Mouse (Mus musculus) midbrain, embryonic 13.5 days (tissue): ENCODE data around the gene Fam219a. TPM values are rescaled to one million over a fixed set of nuclear protein-coding genes. Genes with fewer than 3 reads are reported as not detected.

Experiments
- ATAC-seq: fragments of 200-750 bp; cut with Nextera tagmentation; 2 replicates; pipeline ENCODE4 v1.8.0; 2017; ENCODE audit warnings: mild to moderate bottlenecking, moderate TSS enrichment, moderate library complexity
- H3K27ac ChIP-seq: fragments of 300-500 bp; sonication (generic); 2 replicates; pipeline ENCODE4 v1.5.1; 2015; ENCODE audit warnings: inconsistent platforms, mild to moderate bottlenecking, moderate library complexity
- H3K27me3 ChIP-seq: fragments of 300-500 bp; sonication (generic); 2 replicates; pipeline ENCODE4 v1.6.1; 2015; ENCODE audit warnings: mild to moderate bottlenecking, inconsistent platforms
- H3K36me3 ChIP-seq: fragments of 300-500 bp; sonication (generic); 2 replicates; pipeline ENCODE4 v1.6.1; 2015; ENCODE audit warnings: mild to moderate bottlenecking, inconsistent platforms
- H3K4me1 ChIP-seq: fragments of 300-500 bp; sonication (generic); replicated peaks from 2 replicates; pipeline ENCODE4 v1.6.1; 2015; ENCODE audit warnings: inconsistent platforms
- H3K4me2 ChIP-seq: fragments of 300-500 bp; sonication (generic); replicated peaks from 2 replicates; pipeline ENCODE4 v1.6.1; 2015; ENCODE audit warnings: moderate library complexity, mild to moderate bottlenecking, inconsistent platforms
- H3K4me3 ChIP-seq: fragments of 300-500 bp; sonication (generic); replicated peaks from 2 replicates; pipeline ENCODE4 v1.5.1; 2015; ENCODE audit warnings: mild to moderate bottlenecking, inconsistent platforms
- H3K9ac ChIP-seq: fragments of 300-500 bp; sonication (generic); replicated peaks from 2 replicates; pipeline ENCODE4 v1.6.1; 2015; ENCODE audit warnings: mild to moderate bottlenecking, inconsistent platforms
- H3K9me3 ChIP-seq: fragments of 300-500 bp; sonication (generic); 2 replicates; pipeline ENCODE4 v1.6.1; 2016; ENCODE audit warnings: mild to moderate bottlenecking, inconsistent platforms
- WGBS: fragments of 180-500 bp; shearing (Covaris S2); methylation state at CpG from one replicate; pipeline ENCODE4 v1.1.7; 2015; 5-methylcytosine and 5-hydroxymethylcytosine counted together
- polyA plus RNA-seq: library from polyadenylated mRNA; unstranded; fragments of >200 nt; fragmentation: Nextera tagmentation; extraction: Ambion mirVana; gene quantifications from 2 replicates; pipeline ENCODE4 v1.2.1, GENCODE M21; 2015

The Fam219a gene
- polyA plus RNA-seq, 1 experiment from 2014 or later: 18.8 TPM

- Histone ChIP-seq H3K4me2 (no peak overlapping the region), H3K27me3 (peaks cover 44% of the 10 kb centered on the region), H3K36me3 (no peaks in the 10 kb centered on the region), H3K4me1 (peaks cover 37% of the 10 kb centered on the region), H3K27ac (no peak overlapping the region), H3K9ac (no peak overlapping the region), H3K9me3 (no peaks in the 10 kb centered on the region), H3K4me3 (no peak overlapping the region)
- no peak for ATAC-seq
- 80% methylated on average over 5 of the region's 5 CpGs for WGBS
These were observed 65.0 kb downstream of the Fam219a start for GRCm38 (mm10) chr4:41504325-41504724.

- H3K9me3 ChIP-seq: no peaks in the 10 kb centered on the region
- H3K9ac ChIP-seq: peak within 1 kb of the TSS; percentile 58
- H3K4me3 ChIP-seq: peak within 1 kb of the TSS; percentile 40
- no peaks in the 10 kb centered on the region for H3K36me3 ChIP-seq
- H3K4me1 ChIP-seq: peaks cover 49% of the 10 kb centered on the region
- peak within 1 kb of the TSS; percentile 60 for H3K27ac ChIP-seq
- peak within 1 kb of the TSS; percentile 61 for H3K4me2 ChIP-seq
- peaks cover 45% of the 10 kb centered on the region for H3K27me3 ChIP-seq
- ATAC-seq: peak; percentile 87
- 1% methylated on average over 17 of the region's 18 CpGs for WGBS
These were observed 66.3 kb downstream of the Fam219a start, which contains the start of gene AI464131 for GRCm38 (mm10) chr4:41502986-41503412. TSS of gene AI464131 (minus strand) at chr4:41503076.

GRCm38 (mm10) chr4:41502171-41502940, 67.0 kb downstream of the Fam219a start:
- WGBS: 6% methylated on average over 20 of the region's 20 CpGs
- peaks cover 51% of the 10 kb centered on the region for H3K27me3 ChIP-seq
- H3K4me1 ChIP-seq: peaks cover 49% of the 10 kb centered on the region

DNA sequence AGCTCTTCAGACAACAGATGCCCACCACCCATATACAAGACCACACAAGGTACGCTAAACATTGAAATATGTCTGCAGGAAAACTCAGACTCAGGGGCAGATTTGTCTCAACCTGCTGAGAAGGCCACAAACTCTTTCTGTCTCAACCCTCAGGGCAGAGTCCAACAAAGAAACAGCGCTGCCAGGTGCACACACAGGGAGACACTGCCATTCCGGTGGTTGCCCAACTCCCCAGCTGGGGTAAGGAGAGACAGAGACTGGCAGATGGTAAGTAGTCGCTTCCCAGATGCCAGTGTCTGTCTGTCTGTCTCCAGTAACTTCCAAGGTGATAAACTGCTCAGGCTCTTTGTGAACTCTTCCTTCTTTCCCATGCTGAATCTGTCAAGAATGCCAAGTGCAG, 68.6 kb downstream of the Fam219a start:
- H3K9me3 ChIP-seq: no peaks in the 10 kb centered on the region
- H3K9ac ChIP-seq: no peak overlapping the region
- H3K36me3 ChIP-seq: no peaks in the 10 kb centered on the region
- WGBS: 79% methylated on average over 4 of the region's 4 CpGs
- H3K4me1 ChIP-seq: peaks cover 41% of the 10 kb centered on the region
- no peak overlapping the region for H3K27ac ChIP-seq
- ATAC-seq: no peak
- peaks cover 66% of the 10 kb centered on the region for H3K27me3 ChIP-seq
- no peak overlapping the region for H3K4me2 ChIP-seq
- H3K4me3 ChIP-seq: no peak overlapping the region

More at GRCm38 (mm10) chr4:41502171-41502940, 67.0 kb downstream of the Fam219a start:
- ATAC-seq: peak; percentile 29
- peak overlapping the region; percentile 60 for H3K27ac ChIP-seq
- peak overlapping the region; percentile 61 for H3K4me2 ChIP-seq
- no peaks in the 10 kb centered on the region for H3K9me3 ChIP-seq
- peak overlapping the region; percentile 40 for H3K4me3 ChIP-seq
- no peaks in the 10 kb centered on the region for H3K36me3 ChIP-seq
- H3K9ac ChIP-seq: peak overlapping the region; percentile 58

- H3K27me3 ChIP-seq: peaks cover 69% of the 10 kb centered on the region
- peaks cover 40% of the 10 kb centered on the region for H3K4me1 ChIP-seq
- no peak for ATAC-seq
- no peaks in the 10 kb centered on the region for H3K9me3 ChIP-seq
- no peaks in the 10 kb centered on the region for H3K36me3 ChIP-seq
- H3K4me2 ChIP-seq: 0 out of 2 replicates have a peak overlapping the region, but pooled peaks have one; percentile 59
- no peak overlapping the region for H3K9ac ChIP-seq
- WGBS: 56% methylated on average over 8 of the region's 8 CpGs
- H3K27ac ChIP-seq: no peak overlapping the region
- 0 out of 2 replicates have a peak overlapping the region, but pooled peaks have one; percentile 25 for H3K4me3 ChIP-seq
These were observed 69.7 kb downstream of the Fam219a start for GRCm38 (mm10) chr4:41499619-41500018.

DNA sequence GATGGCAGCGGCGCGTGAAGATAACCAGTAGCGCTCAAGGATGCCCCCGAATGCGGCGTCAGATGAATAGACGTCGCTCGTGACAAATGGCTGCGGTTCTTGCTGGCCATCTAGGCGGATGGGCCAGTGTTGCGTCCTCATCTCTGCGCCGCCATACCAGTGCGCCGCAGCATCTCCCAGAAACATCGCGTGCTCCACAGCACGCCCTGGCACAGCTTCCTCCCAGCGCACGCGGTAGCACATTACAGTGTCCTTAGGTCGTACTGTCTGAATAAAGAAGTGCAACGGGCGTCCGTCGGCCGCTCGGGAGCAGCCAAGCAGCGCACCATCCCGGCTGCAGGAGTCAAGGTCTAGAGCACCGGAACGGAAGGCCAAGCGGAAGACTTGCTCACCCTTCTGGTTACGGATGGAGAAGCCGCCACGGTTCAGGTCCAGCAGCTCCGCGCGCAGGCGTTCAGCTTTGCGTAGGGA, 70.4 kb downstream of the Fam219a start:
- H3K9ac ChIP-seq: peak overlapping the region; percentile 4
- WGBS: 5% methylated on average over 43 of the region's 43 CpGs

GRCm38 (mm10) chr4:41497995-41498845, 71.1 kb downstream of the Fam219a start:
- H3K4me3 ChIP-seq: peak overlapping the region; percentile 25
- peaks cover 69% of the 10 kb centered on the region for H3K27me3 ChIP-seq
- H3K9me3 ChIP-seq: no peaks in the 10 kb centered on the region
- peak; percentile 28; the same call in 1 of the 2 replicates for ATAC-seq
- H3K4me2 ChIP-seq: peak overlapping the region; percentile 59
- H3K9ac ChIP-seq: peak overlapping the region; percentile 48
- 11% methylated on average over 72 of the region's 72 CpGs for WGBS
- 0 out of 2 replicates have a peak, but pooled peaks cover 6% of the 10 kb centered on the region for H3K36me3 ChIP-seq
- no peak overlapping the region for H3K27ac ChIP-seq
- peaks cover 40% of the 10 kb centered on the region for H3K4me1 ChIP-seq

More for the DNA sequence above, 70.4 kb downstream of the Fam219a start:
- Histone ChIP-seq H3K9me3 (no peaks in the 10 kb centered on the region), H3K4me1 (peaks cover 40% of the 10 kb centered on the region), H3K4me2 (peak overlapping the region; percentile 59), H3K27ac (no peak overlapping the region), H3K27me3 (peaks cover 69% of the 10 kb centered on the region), H3K4me3 (peak overlapping the region; percentile 25), H3K36me3 (0 out of 2 replicates have a peak, but pooled peaks cover 4% of the 10 kb centered on the region)
- no peak for ATAC-seq

DNA sequence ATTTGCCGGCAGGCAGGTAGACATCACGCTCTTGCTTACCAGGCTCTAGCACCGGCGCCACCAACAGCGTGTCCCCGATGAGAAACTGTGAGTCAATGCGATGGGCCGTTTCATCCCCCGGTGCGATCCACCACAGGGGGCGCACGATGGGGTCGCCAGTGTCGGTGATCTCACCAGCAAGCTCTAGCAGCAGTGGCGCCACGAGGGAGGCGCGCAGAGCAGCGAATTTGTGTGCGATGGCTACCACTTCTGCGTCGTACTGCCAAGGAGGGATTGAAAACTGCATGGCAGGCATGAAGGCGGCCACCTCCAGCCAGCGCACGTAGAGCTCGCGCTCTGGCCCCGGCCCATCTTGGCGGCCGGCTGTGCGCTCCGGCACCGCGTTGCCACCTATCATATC, 71.8 kb downstream of the Fam219a start:
- ATAC-seq: peak; percentile 32
- Histone ChIP-seq H3K4me3 (peak overlapping the region; percentile 25), H3K4me1 (peaks cover 35% of the 10 kb centered on the region), H3K27me3 (peaks cover 69% of the 10 kb centered on the region), H3K9ac (peak overlapping the region; percentile 48), H3K4me2 (peak overlapping the region; percentile 59), H3K36me3 (0 out of 2 replicates have a peak, but pooled peaks cover 6% of the 10 kb centered on the region), H3K27ac (no peak overlapping the region), H3K9me3 (no peaks in the 10 kb centered on the region)
- WGBS: 3% methylated on average over 34 of the region's 34 CpGs

DNA sequence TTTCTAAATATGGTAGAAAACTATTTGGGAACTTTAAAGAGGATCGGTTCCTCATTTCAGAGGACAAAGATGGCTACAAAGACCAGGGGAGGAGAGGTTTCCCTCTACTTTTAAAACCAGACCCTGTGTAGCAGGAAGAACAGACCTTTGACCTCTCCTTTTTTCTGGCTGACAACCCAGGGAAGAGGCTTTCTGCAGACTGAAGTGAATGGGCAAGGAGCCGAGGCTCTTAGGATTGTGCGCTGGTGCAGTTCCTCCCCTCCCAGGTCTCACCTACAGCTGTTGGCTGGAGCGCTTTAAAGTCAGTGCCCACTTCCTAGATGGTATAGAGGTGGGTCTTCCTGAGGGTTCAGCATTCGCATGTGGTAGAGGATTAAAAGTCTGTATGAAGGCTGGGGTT, 72.3 kb downstream of the Fam219a start:
- Histone ChIP-seq H3K9me3 (no peaks in the 10 kb centered on the region), H3K9ac (no peak overlapping the region), H3K4me2 (peak overlapping the region; percentile 59), H3K36me3 (0 out of 2 replicates have a peak, but pooled peaks cover 6% of the 10 kb centered on the region), H3K27me3 (peaks cover 65% of the 10 kb centered on the region), H3K4me1 (peaks cover 30% of the 10 kb centered on the region), H3K27ac (no peak overlapping the region), H3K4me3 (peak overlapping the region; percentile 25)
- ATAC-seq: peak; percentile 31; the same call in 1 of the 2 replicates
- 39% methylated on average over 5 of the region's 5 CpGs for WGBS

DNA sequence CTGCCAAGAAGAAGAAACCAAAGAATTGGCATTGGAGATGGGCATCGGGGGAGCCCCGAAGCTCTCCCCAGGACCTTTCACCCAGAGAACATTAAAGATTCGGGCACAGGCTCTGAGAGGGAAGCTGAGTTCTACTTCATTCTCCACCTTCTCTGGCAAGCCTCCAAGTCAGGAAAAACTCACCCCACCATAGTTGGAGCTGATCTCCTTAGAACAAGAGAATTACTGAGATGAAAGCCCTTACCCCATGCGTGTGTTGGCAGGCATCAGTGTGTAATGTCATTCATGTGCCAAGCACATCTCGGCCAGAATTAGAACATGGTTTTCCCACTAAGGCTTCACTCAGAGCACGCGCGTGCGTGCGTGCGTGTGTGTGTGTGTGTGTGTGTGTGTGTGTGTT, 73.5 kb downstream of the Fam219a start:
- H3K4me2 ChIP-seq: no peak overlapping the region
- H3K4me3 ChIP-seq: no peak overlapping the region
- 0 out of 2 replicates have a peak, but pooled peaks have one; percentile 7 for ATAC-seq
- peaks cover 24% of the 10 kb centered on the region for H3K4me1 ChIP-seq
- WGBS: 87% methylated on average over 11 of the region's 11 CpGs
- H3K27ac ChIP-seq: no peak overlapping the region
- no peaks in the 10 kb centered on the region for H3K9me3 ChIP-seq
- peaks cover 53% of the 10 kb centered on the region for H3K27me3 ChIP-seq
- H3K36me3 ChIP-seq: 0 out of 2 replicates have a peak, but pooled peaks cover 6% of the 10 kb centered on the region
- no peak overlapping the region for H3K9ac ChIP-seq

GRCm38 (mm10) chr4:41495076-41495475, 74.3 kb downstream of the Fam219a start:
- 81% methylated on average over 4 of the region's 4 CpGs for WGBS
- Histone ChIP-seq H3K27ac (no peak overlapping the region), H3K9ac (no peak overlapping the region), H3K27me3 (peaks cover 46% of the 10 kb centered on the region), H3K4me1 (peaks cover 24% of the 10 kb centered on the region), H3K4me3 (no peak overlapping the region), H3K9me3 (no peaks in the 10 kb centered on the region), H3K36me3 (0 out of 2 replicates have a peak, but pooled peaks cover 6% of the 10 kb centered on the region), H3K4me2 (no peak overlapping the region)
- ATAC-seq: no peak
